Mouse (Mus musculus): ENCODE results near the gene Tmem51.

Tmem51 gene

DNA sequence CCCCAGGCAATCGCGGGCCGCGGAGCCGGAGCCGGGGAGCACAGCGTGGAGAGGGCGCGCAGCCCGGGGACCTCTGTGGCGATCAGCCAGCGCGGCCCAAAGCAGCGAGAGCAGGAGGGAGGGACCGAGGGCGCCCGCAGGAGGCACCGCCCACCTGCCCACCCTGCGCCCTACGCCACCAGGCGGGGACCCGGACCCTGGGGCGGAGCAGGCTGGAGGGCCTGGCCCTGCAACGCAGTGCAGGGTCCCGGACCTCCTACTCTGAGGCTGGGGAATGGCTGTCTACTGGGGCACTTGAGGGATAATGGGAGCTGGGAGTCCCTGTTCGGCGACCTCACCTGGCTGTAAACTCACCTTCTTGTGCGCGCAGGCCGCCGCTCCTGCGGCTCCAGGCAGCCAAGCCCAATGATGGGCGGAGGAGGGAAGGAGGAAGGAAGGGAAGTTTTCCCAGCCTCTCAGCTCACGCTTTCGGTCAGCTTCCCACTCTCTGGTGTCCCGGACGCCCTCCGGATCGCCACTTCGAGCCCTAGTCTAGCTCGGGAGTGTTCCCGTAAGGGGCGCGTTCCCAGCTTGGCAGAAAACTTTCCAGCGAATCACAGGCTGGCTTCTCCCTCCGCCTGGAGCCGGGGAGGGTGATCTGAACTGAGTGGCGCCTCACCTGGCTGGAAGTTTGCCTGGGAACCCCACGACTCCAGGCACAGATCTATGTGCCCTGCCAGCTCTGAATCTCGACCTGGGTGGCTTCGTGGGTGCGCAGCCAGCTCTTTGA is at the start of gene Tmem51:
TSS of gene Tmem51 (minus strand) at position 174 of the 769 bp plus-strand sequence.
- peak; percentile 41 to 48 for DNase-seq (ENCODE audit: low spot score in 2 of 2)

DNA sequence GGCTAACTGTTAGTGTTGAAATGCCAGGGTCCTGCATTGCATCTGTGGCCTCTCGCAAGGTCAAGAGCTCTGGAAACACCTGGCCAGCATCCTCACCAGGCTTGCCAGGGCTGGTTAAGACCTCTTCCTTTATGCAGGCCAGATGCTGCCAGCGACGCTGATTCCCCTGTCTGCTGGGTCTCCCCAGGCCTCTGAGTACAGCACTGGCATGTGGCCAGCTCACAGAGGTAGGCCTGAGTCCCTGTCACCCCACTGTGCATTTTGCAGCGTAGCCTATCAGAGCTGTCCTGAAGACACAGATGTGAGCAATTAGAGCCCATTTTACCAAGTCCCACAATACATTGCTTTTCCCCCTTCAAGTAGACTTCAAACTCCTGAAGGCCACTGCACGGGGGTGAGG is 46.1 kb upstream of the Tmem51 start:
- no peak for DNase-seq (ENCODE audit: low spot score in 2 of 2)

DNA sequence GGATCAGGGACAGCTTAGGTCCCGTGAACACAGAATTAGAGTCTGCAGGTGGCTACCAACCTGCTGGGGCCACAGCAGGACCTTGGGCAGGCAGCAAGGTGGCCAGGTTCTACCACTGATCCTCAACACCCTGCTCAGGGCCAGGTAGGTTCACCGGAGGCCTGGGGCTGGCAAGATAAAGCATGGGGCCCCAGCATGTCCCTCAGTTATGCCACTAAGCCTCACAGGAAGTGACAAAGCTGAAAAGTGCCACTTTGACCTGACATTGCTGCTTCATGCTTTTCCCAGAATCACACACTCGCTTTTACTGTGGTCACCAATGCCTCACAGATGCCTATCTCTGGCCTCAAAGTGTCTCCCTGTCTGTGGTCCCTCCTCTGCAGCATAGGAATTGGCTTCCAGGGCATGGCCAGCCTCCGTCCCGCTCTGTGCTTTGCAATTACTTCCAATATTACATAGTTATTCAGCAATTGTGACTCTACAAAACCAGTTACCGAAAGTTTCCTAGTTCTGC is 43.2 kb upstream of the Tmem51 start:
- DNase-seq (ENCODE audit: low spot score in 2 of 2), result no peak

DNA sequence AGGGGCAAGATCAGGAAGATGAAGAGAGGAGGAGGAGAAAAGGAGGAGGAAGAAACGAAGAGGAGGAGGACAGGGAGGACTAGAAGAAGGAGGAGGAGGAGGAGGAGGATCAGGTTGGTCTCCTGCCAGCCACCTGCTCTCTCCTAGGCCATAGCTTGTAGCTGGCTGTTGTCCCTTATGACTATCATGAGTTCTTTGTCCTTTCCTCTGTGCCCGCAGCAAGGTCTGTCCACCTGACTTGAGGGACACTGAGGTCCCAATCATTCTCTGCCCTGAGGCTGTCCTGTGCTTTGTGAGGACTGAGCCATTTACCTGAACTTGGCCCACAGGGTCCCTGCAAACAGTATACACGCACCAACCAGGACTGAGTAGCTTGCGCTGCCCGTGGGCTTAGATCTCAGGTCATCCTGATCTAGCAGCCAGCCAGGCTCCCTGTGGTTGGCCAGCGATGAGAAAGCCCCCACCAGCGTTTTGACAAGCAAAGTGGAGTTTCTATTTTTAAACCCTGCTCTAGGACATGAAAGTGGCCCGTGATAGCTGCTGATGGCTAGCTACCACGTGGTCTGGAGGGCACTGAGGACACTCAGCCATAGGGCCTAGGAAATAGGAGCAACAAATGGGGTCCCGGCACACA is 42.7 kb upstream of the Tmem51 start:
- no peak for DNase-seq (ENCODE audit: low spot score in 2 of 2)

DNA sequence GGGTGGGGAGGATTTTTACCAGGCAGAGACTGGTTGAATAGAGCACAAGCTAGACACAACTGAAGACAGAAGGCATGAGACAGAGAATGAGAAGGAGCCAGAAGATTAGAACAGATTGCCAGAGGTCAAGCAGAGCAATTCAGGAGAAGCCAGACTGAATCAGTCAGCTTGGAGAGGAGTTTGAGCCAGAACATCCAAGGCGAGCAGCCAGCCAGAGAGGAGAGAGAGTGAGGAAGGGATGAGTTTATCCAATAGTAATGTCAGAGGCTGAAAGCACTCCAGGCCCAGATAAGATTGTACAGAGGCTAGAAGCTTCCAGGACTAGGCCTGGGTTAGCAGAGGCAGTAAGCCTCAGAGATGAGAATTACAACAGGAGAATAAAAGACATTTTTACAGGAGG is 37.1 kb upstream of the Tmem51 start:
- DNase-seq (ENCODE audit: low spot score in 2 of 2), result no peak

DNA sequence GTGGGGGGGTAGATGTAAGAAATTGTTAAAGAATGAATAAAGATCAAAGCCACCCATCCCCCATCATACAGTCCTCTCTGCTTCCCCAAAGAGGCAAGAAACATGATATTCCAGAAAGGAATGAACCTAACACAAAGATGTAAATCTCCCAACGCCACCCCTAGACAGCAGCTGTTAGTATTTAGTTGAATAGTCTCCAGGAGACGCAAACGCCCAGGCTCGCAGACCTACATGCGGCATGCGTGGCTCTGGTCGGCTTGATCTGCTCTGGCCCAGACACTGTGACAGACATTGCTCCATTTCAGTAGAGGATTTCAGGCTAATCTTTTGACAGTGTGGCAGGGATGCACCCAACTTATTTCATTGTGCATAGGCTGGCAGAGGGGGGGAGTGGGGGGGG is 34.4 kb upstream of the Tmem51 start:
- DNase-seq (ENCODE audit: low spot score in 2 of 2), result no peak

DNA sequence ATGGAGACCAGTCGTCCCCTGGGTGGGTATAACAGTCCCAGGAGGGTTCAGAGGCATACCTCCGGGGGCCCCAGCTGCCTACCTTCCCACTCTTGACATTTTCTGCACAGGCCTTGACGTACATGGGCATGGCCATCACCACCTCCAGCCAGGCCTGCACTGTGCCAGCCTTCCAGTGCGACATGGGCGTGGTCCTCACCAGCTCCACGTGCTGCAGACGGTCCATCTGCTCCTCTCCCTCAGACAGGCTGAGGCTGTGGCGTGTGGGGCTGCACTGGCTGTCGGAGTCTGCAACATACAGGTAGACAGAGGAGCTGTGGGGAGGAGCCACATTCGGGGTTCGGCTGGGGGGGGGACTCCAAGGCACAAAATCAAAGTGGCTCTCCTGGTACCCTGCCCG is 33.9 kb upstream of the Tmem51 start:
- no peak for DNase-seq (ENCODE audit: low spot score in 2 of 2)

DNA sequence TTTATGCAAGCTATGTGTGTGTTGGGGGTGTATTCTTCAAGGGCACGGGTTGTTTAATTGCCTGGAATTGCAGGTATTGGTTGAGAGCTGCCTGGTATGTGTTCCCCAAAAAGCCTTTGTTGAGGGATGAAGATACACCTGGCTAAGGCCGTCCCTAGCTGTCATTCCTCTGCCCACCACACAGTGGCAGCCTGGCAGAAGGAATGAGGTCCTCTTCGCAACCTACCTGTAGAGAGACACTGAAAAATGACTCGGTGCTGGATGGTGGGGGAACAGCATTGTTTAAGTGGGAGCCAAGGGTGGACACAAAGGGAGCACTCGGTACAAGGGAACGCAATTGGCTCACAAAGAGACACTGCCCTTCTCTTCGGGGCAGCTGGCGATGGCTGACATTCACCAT is 29.2 kb upstream of the Tmem51 start:
- DNase-seq (ENCODE audit: low spot score in 2 of 2), result peak in 1 of 2 experiments; percentile 65

DNA sequence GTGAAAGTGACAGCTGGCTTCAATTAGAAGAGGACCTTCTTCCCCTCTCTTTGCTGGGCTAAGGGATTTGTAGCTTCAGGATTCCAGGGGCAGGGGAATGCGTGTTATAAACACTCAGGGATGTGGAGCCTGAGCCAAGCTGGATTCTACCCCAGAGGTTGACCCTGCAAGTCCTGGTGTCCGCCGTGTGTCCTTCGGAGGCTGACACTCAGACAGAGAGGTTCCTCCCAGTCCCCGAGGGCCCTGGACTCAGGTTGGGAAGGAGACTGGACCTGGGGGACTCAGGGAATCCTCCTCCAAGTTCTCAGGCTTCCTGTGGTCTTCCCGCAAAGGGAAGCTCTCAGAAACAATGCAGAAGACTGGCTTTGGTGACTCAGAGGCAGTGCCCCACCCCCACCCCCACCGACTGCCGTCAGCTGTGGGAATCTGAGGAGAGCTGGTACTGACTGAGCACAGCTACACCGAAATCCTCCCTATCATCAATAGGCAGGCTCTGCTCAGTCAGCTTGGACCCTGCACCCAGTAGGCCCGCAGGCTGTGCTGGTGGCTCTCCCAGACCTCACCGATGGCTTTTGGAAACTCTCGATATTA is 19.1 kb upstream of the Tmem51 start:
- no peak for DNase-seq (ENCODE audit: low spot score in 2 of 2)

DNA sequence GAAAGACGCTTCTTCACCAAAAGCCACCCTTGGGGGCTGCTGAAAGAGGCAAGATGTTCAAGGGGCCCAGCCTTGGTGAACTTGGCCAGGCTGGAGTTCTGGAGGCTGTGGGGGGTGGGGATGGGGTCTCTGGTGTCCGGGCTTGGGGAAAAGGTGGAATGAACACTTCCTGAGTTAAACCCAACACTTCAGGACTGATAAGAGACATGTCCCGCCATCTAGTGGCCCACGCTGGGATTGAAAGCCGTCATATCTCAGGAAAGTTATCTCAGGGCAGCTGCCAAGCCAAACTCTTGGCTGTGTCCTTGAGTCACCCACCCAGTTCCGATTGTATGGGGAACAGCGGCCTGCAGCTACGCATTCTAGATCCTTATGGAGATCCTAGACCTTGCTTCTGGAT is 14.2 kb upstream of the Tmem51 start:
- DNase-seq (ENCODE audit: low spot score in 2 of 2), result peak; percentile 86 to 87

DNA sequence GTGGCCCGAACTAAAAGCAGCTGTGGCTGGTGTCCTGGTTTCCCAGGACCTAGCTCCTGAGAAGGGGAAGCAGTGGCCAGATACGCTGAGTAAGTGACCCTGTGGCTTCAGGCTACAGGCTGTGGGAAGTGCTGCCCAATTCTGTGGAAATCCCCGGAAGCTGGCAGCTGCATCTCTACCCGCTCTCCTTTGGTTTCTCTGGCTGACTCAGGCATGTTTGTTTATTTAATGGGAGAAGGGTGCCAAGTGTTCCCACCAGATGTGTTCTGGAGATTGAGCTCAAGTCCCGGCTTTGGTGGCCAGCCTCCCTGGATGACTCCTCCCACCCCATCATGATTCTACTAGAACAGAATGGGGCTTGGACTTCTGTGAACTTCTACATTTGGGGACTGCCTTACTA is 13.8 kb upstream of the Tmem51 start:
- DNase-seq (ENCODE audit: low spot score in 2 of 2), result no peak

DNA sequence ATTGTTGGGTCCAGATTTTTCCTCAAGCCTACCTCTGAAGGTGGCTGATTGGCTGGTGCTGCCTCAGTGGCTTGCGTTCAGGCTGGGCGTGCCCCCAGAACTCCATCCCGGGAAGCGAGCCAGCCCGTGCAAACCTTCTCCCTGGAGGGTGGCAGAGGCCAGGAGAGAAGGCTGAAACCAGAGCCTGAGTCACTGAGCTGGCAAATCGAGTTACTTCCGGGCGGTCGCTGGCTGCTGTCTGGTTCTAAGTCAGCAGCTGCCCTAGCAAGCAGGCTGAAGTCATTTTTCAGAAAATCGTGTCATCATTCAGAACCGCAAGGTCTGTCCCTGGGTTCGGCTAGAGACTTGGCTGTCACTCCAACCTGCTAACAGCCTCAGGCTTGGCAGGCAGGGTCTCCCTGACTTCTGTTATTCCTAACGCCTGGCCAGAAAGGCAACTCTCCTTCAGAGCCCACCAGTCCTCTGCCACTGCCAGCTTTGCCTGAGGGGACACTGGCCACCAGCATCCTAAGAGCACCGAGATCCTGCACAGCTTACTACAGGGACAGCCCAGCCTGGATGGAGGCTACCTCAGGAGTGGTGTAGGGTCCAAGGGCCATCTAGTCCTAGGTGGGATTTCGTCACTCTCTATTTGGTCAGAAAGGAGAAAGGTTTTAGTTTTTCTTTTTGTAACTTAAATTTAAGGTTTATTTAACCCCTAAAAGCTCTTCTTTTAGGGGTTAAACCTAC is 11.6 kb upstream of the Tmem51 start:
- DNase-seq (ENCODE audit: low spot score in 2 of 2), result peak in 1 of 2 experiments; percentile 65

DNA sequence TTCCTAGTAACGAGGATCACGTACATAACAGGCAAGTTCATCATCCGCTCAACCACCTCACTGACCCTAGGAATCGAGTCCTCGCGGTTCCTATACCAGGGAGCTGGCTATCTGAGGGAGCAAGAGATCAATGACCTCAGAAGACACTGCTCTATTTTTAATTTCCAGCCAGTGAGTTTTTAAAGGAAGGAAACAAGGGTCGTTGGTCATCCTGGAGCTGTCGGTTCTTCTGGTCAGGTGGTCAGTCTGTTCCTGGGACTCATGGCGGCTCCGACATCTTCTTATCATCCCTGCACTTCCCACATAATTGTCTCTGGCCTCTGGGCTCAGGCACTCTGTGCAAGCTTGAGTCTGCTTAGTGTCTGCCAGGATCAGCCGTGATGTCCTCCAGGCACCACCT is 10.3 kb upstream of the Tmem51 start:
- no peak for DNase-seq (ENCODE audit: low spot score in 2 of 2)

DNA sequence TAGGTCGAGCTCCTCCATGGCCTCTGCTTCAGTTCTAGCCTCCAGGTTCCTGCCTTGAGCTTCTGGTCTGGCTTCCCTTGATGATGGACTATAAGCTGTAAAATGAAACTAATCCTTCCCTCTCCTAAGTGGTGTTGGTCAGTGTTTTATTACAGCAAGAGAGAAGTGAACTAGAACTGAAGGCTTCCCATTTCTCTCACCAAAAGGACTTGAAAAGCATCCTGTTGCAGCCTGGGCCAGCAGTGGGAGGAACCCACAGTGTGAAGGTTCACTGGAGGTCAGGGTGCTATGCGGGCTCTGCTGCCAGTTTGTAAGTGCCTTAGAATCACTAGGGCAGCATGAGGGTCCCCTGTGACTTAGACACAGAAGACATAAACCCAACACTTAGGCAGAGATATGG is 7.0 kb upstream of the Tmem51 start:
- DNase-seq (ENCODE audit: low spot score in 2 of 2), result no peak

DNA sequence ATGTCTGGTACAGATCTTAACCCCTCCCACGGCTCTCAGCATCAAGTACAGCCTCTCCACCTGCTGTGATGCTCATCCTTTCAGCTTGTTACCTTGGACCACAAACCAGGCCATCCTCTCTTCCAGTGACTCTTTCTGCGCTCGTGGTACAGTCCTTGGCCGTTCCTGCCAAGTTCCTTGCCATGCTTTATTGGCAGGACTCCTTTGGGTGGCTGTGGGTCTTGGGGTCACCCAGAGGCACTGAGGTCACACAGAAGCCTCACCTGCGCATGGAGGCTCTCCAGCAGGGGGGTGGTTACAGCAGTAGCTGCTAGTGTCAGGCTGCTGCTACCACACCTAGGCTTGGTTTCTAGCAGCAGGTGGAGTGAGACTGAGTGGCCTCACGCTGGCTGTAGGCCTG is 5.9 kb upstream of the Tmem51 start:
- DNase-seq (ENCODE audit: low spot score in 2 of 2), result no peak

DNA sequence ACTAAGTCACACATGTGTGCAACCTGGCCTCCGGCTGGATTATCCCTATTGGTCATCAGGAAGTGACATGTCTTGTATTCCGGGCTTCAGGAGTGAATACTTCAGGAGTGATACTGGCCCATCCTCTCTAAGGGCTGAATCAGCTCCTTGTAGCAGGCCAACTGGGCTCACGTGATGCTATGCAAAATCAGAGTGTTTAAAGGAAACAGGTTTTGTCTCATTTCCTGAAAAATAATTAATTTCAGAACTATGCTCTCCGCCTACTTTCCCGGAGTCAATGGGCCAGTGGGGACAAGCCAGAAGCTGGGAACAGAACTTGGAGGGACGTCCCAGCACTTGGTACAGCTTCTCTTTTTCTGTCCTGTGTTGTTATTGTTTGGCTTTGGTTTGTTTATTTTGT is 4.7 kb upstream of the Tmem51 start:
- DNase-seq (ENCODE audit: low spot score in 2 of 2), result no peak

DNA sequence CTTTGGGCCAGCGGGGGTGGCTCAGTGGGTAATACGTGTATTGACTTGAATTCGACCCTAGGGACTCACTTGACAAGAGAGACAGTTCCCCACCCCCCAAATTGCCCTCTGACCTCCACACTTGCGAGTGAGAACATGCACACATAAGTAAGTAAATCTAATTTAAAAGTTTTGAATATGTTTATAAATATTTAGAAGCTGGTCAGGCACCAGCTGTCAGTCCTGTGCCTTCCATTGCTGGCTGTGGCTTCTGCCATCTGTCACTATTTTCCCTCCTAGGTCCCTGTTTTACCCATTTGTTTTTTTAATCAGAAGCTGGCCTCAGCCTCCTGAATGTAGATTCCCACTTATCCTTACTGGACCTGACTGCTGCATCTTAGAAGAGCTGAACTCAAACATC is 4.3 kb upstream of the Tmem51 start:
- no peak for DNase-seq (ENCODE audit: low spot score in 2 of 2)

DNA sequence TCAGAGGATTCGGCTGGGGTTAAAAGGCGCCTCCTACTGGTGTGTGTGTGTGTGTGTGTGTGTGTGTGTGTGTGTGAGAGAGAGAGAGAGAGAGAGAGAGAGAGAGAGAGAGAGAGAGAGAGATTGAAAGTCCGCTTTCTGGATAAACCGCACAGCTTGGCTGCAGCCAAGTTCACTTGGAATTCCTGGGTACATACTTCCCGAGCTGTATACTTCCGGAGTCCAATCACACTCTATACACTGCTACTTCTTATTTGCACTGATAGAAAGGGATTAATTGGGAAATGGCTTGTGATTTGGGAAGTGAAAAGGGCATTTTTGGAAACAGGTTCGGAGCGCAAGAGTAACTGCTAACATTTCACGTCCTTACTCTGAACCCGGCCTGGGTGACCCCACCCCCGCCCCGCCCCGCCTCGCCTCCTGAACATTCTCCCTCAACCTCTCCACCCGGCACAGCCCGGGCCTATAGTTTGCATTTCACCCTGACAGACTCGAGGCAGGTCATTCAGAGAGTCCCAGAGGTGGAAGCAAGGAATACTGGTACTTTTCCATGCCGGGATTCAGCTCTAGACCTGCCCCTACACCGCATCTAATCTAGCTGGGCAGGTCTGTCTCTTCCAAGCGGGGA is 946 bp upstream of the Tmem51 start:
- no peak for DNase-seq (ENCODE audit: low spot score in 2 of 2)

DNA sequence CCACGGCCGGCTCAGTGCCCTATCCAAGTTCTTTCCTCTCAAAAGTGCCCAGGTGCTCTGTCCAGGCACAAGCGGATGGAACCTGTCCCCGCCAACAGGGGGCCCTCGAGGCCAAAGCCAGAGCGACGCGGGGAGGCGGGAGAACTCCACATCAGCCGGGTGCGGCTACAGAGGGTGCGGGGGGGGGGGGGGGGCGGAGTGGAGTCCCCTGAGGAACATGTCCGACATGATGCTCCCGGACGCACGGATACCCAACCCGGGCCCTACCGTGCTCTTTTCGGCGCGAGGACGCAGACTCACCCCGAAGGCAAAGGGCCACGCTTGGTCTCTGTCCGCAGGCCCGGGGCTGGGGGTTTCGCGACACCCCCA is 358 bp downstream of the Tmem51 start:
- peak in 1 of 2 experiments; percentile 66 for DNase-seq (ENCODE audit: low spot score in 2 of 2)

DNA sequence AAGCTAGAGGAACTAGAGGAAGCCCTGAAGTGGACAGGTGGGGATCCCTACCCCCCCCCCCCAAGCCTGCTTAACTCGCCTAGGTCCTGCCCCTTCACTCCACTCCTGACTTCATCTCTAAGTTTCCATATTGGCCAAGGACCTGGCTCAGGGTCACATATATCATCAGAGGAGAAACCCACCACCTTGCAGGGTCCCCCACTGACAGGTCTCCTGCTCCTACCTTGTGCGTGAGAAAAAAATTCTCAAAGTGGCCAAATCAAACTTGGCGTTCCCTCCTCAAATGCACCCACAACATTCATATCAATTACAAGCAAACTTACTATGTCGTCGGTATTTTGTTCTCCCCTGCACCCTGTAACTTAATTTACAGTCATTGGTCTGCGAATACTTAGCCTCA is 911 bp downstream of the Tmem51 start:
- DNase-seq (ENCODE audit: low spot score in 2 of 2), result no peak

DNA sequence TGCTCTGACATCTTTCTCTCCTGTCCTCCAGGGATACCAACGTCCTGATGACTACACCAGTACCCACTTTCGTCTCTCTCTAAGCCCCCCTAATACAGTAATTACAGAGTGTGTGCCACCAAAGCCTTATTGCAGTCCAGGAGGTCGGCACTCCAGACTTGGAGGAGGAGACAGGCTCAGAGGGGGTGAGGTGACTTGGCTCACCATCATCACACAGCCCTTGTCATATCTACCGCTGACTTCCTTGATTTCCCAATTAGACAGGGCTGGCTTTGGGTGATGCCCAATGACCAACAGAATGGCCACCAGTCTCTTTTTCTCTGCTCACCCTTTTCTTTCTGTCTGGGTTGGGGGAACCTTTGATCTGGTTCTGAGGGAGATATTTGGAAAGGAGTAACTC is 1.4 kb downstream of the Tmem51 start:
- DNase-seq (ENCODE audit: low spot score in 2 of 2), result no peak
